Mouse (Mus musculus) limb, embryonic 10.5 days (tissue): ENCODE data around the gene Prune1. TPM values are rescaled to one million over a fixed set of nuclear protein-coding genes. Genes with fewer than 3 reads are reported as not detected.

Source experiments
- DNase-seq: peaks from one replicate; pipeline ENCODE4 v3.0.0-alpha.2; 2017; ENCODE audit warnings: low spot score
- H3K27ac ChIP-seq: fragments of 300-500 bp; sonication (generic); 2 replicates; pipeline ENCODE4 v1.5.1; 2016; ENCODE audit warnings: mild to moderate bottlenecking
- H3K27me3 ChIP-seq: fragments of 300-500 bp; sonication (generic); 2 replicates; pipeline ENCODE4 v1.6.1; 2016; ENCODE audit warnings: low read depth, mild to moderate bottlenecking; ENCODE audit not compliant: poor library complexity, severe bottlenecking
- H3K36me3 ChIP-seq: fragments of 300-500 bp; sonication (generic); 2 replicates; pipeline ENCODE4 v1.6.1; 2016; ENCODE audit warnings: mild to moderate bottlenecking, moderate library complexity
- H3K4me1 ChIP-seq: fragments of 300-500 bp; sonication (generic); 2 replicates; pipeline ENCODE4 v1.6.1; 2016
- H3K4me3 ChIP-seq: fragments of 300-500 bp; sonication (generic); 2 replicates; pipeline ENCODE4 v1.5.1; 2016; ENCODE audit warnings: mild to moderate bottlenecking, moderate library complexity
- H3K9me3 ChIP-seq: fragments of 300-500 bp; sonication (generic); replicated peaks from 2 replicates; pipeline ENCODE4 v1.6.1; 2016; ENCODE audit warnings: mild to moderate bottlenecking
- WGBS: fragments of 180-500 bp; shearing (Covaris S2); methylation state at CpG from one replicate; pipeline ENCODE4 v1.1.7; 2016; 5-methylcytosine and 5-hydroxymethylcytosine counted together
- polyA plus RNA-seq: library from polyadenylated mRNA; unstranded; fragments of >200 nt; fragmentation: Nextera tagmentation; extraction: Ambion mirVana; gene quantifications from 2 replicates; pipeline ENCODE4 v1.2.1, GENCODE M21; 2016

Prune1 gene
- polyA plus RNA-seq, 1 experiment from 2014 or later: 30.5 TPM

GRCm38 (mm10) chr3:95203880-95204279, 78.0 kb downstream of the Prune1 start:
- Histone ChIP-seq H3K36me3 (peaks cover 98% of the 10 kb centered on the region), H3K27me3 (no peaks in the 10 kb centered on the region), H3K9me3 (no peaks in the 10 kb centered on the region), H3K4me3 (no peak overlapping the region), H3K27ac (no peak overlapping the region), H3K4me1 (no peaks in the 10 kb centered on the region)
- 94% methylated on average over 6 of the region's 6 CpGs for WGBS
- no peak for DNase-seq

Other genes with a start within 250 kb of the Prune1 start
- 365 and 382 TPM in 2 replicates for gene Psmd4, start 239.5 kb downstream of the Prune1 start, polyA plus RNA-seq
- gene Pip5k1a, start 175.1 kb downstream of the Prune1 start, polyA plus RNA-seq: 18.6 and 21.7 TPM in 2 replicates
- 297 and 327 TPM in 2 replicates for gene Vps72, start 171.1 kb downstream of the Prune1 start, polyA plus RNA-seq
- gene Tmod4, start 157.6 kb downstream of the Prune1 start, polyA plus RNA-seq: 1.2 and 1.4 TPM in 2 replicates
- gene Scnm1, start 148.1 kb downstream of the Prune1 start, polyA plus RNA-seq: 74.1 and 79.7 TPM in 2 replicates
- 12.6 and 16.2 TPM in 2 replicates for gene Lysmd1, start 148.0 kb downstream of the Prune1 start, polyA plus RNA-seq
- 0.35 and 1.9 TPM in 2 replicates for gene Tnfaip8l2, start 139.7 kb downstream of the Prune1 start, polyA plus RNA-seq
- gene Sema6c, start 121.6 kb downstream of the Prune1 start, polyA plus RNA-seq: 8.9 and 15.8 TPM in 2 replicates
- 11.4 and 13.1 TPM in 2 replicates for gene Gabpb2, start 64.2 kb downstream of the Prune1 start, polyA plus RNA-seq
- gene Cdc42se1, start 53.3 kb downstream of the Prune1 start, polyA plus RNA-seq: 82.6 and 85.3 TPM in 2 replicates
- 12.0 and 12.3 TPM in 2 replicates for gene Mllt11, start 49.9 kb downstream of the Prune1 start, polyA plus RNA-seq
- gene Gm128, start 40.5 kb downstream of the Prune1 start, polyA plus RNA-seq: 0.65 and 0.92 TPM in 2 replicates
- gene Bnipl, start 30.9 kb downstream of the Prune1 start, polyA plus RNA-seq: 0.35 and 0.79 TPM in 2 replicates
- 25.8 and 33.0 TPM in 2 replicates for gene Mindy1, start 731 bp downstream of the Prune1 start, polyA plus RNA-seq
- 1.2 and 1.6 TPM in 2 replicates for gene Anxa9, start 25.1 kb upstream of the Prune1 start, polyA plus RNA-seq
- gene Cers2, start 32.7 kb upstream of the Prune1 start, polyA plus RNA-seq: 131 and 144 TPM in 2 replicates
- 57.1 and 62.9 TPM in 2 replicates for gene Setdb1, start 75.1 kb upstream of the Prune1 start, polyA plus RNA-seq
- not detected in 2 replicates for gene 4930558C23Rik, start 120.8 kb upstream of the Prune1 start, polyA plus RNA-seq
- 32.3 and 43.5 TPM in 2 replicates for gene Arnt, start 152.3 kb upstream of the Prune1 start, polyA plus RNA-seq
- gene Ctsk, start 217.2 kb upstream of the Prune1 start, polyA plus RNA-seq: 3.4 and 4.2 TPM in 2 replicates
- 1.0 and 3.3 TPM in 2 replicates for gene Ctss, start 244.7 kb upstream of the Prune1 start, polyA plus RNA-seq